Mouse (Mus musculus) heart, adult 2 months (tissue): ENCODE results near the gene Nrtn.

Experiments used
- EP300 ChIP-seq: fragments of 200-500 bp; IDR thresholded peaks from 2 replicates; pipeline ENCODE4 v1.6.1; 2011; ENCODE audit warnings: low read depth, low read length, control low read depth; ENCODE audit not compliant: insufficient read depth
- POLR2A ChIP-seq: fragments of 200-500 bp; IDR thresholded peaks from 2 replicates; pipeline ENCODE4 v1.6.1; 2011; ENCODE audit warnings: mild to moderate bottlenecking, low read depth, low read length, control low read depth; ENCODE audit not compliant: insufficient read depth

DNA sequence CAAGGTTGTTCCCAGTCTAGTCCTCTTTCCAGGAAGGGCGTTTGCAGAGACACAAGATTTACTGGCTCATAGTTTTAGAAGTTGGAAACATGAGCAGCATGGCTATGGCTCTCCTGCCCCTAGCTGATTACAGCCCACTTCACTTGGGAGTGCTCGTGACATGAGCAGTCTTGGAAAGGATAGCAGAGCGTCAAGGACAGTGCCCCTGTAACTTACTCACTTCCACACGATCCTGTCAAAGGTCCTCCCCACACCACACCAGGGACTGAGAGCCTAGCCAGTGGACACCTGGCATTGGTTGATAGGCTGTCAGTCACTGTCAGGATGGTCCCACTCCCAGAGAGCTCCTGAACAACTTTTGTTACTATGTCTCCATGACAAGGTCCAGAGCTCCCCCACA is 54.3 kb downstream of the Nrtn start:
- no peak for TF ChIP-seq POLR2A
- peak; percentile 54; the same call in 1 of the 2 replicates for TF ChIP-seq EP300
